Mouse (Mus musculus): Measurements from ENCODE around the gene Hivep2. TPM values are rescaled to one million over a fixed set of nuclear protein-coding genes. Genes with fewer than 3 reads are reported as not detected.
A peak's percentile ranks its signal among the peaks of the same experiment; 100 is the strongest.

Hivep2 gene
- polyA plus RNA-seq, 1 experiment = 18.6 TPM

DNA sequence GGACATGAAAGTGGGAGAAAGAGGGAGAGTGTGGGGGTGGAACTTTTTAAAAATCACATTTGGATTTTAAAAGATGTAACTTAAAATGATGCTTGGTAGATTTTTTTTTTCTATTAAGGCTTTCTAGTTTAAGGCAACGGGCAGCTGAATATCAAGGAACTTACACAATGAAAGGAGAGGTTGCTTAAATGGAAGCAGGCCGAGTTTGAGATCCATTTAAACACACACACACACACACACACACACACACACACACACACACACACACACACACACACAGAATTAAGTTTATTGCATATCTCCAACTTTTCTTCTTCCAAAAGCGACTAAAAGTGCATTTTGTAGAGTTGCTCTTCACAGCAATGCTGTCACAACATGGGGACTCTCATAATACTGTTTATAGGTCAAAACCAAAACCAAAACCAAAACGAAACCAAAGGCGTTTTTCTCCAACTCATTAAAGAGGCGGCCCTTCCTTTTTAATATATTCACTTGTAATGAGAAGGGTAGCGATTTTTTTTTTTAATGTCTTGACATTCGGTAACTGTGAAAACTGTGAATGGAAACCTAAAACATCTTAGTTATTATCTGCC is 1.9 kb upstream of the Hivep2 start:
- TF ChIP-seq CTCF (IDR thresholded peaks at IDR 0.05; ENCODE audit: borderline replicate concordance, extremely low read depth, insufficient read depth, insufficient read length) = no peak
- TF ChIP-seq POLR2A (IDR thresholded peaks at IDR 0.05; ENCODE audit: borderline replicate concordance, extremely low read depth, insufficient read depth, insufficient read length, poor library complexity, severe bottlenecking) = no peak
- DNase-seq (ENCODE audit: low read depth) = no peak

DNA sequence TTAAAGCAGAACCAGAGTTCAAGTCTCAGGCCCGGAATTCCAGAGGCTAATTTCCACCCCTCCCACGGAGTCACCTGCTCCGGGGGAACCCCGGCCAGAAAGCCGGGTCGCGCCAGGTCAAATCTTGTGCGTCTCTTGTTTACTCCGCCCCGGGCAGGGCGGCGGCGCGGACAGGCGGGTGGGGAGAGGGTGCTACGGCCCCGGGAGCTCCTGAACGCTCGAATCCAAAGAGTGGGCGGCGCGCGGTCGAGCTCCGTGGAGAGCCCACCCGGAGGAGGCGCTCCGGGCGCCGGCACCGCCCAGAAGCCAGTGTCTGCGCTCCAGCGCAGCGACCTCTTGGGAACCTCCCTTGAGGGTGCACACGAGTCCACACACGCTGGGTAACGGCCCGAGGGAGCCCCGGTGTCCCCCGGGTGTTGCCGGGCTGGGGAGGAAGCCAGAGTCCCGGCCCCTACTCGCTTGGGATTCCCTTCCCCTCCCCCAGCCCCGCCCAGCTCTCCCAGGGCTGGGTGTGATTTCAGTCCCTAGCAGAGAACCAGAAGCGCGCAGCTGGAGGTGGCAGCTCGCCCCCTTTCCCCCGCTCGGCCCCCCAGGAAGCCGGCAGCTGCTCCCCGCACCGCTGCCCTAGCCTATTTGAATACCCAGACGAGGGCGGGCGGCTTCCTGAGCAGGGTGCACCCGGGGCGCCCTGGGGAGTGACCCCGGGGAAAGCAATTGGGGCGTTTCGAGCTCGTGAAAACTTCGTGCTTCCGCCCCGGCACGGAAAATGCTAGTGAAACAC is 1.2 kb upstream of the Hivep2 start:
- TF ChIP-seq CTCF (IDR thresholded peaks at IDR 0.05; ENCODE audit: borderline replicate concordance, extremely low read depth, insufficient read depth, insufficient read length) (no peak), POLR2A (IDR thresholded peaks at IDR 0.05; ENCODE audit: borderline replicate concordance, extremely low read depth, insufficient read depth, insufficient read length, poor library complexity, severe bottlenecking) (no peak)
- DNase-seq (ENCODE audit: low read depth) = peak; percentile 73

DNA sequence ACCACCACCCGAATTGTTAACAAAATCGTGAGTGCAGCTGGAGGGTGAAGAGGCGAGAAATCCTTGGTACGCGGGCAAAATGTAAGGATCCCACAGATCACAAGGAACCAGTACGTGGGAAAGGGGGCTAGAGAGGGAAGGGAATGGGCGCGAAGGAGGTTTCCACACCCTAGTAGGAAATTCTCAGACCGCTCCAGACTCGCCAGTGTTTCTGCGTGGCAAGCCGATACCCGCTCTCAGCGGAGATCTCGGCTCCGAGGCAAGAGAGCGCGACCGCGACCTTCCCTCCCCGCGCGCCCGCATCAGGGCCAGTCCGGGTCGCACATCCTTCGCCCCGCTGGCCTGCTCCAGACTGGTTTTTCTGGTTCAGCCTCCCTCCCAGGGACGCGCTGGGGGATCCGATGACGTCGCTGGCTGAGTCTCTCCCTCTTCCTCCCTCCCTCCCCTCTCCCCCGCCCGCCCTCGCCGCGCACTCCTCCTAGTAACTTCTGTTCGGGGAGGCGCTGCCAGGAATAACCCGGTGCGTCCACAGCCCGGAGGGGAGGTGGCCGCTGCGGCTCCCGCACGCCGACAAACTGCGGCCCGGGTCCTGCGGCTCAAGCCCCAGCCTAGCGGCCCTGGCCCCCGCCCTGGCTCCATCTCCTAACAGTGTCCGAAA is 430 bp upstream of the Hivep2 start:
- DNase-seq (ENCODE audit: low read depth) = peak; percentile 93
- no peak for TF ChIP-seq CTCF (IDR thresholded peaks at IDR 0.05; ENCODE audit: borderline replicate concordance, extremely low read depth, insufficient read depth, insufficient read length)
- 0 out of 2 replicates have a peak, but pooled peaks have one; percentile 22 for TF ChIP-seq POLR2A (IDR thresholded peaks at IDR 0.05; ENCODE audit: borderline replicate concordance, extremely low read depth, insufficient read depth, insufficient read length, poor library complexity, severe bottlenecking)

DNA sequence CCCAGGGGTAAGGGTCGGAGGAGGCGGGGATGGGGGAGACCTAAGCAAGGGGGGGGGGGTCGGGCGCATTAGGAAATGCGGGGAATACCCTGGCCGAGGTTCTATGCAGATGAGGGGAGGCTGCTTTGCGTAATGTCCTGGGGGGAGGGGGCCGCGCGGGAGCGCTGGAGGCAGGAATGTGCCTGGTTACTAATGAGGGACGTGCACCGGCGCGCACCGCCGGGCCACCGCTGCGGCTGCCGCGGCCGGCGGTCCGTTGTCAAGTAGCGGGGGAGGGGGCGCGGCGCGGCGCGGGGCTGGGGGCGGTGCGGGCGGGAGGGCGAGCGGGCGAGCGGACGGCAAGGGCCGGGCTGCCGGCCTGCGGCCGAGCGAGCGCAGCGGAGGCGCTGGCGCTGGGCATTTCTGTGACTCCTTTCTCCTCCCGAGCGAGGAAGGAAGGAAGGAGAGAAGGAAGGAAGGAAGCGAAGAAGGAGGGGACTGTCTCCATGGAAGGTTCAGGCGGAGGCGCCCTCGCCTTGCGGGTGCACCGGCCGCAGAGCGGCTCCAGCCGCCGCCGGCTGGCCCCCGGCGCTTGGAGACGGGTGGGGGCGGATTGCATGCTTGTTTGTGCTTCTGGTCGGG is 1.1 kb downstream of the Hivep2 start:
- peak; percentile 55 for TF ChIP-seq POLR2A (IDR thresholded peaks at IDR 0.05; ENCODE audit: borderline replicate concordance, extremely low read depth, insufficient read depth, insufficient read length, poor library complexity, severe bottlenecking)
- TF ChIP-seq CTCF (IDR thresholded peaks at IDR 0.05; ENCODE audit: borderline replicate concordance, extremely low read depth, insufficient read depth, insufficient read length) = no peak
- DNase-seq (ENCODE audit: low read depth) = peak; percentile 84

DNA sequence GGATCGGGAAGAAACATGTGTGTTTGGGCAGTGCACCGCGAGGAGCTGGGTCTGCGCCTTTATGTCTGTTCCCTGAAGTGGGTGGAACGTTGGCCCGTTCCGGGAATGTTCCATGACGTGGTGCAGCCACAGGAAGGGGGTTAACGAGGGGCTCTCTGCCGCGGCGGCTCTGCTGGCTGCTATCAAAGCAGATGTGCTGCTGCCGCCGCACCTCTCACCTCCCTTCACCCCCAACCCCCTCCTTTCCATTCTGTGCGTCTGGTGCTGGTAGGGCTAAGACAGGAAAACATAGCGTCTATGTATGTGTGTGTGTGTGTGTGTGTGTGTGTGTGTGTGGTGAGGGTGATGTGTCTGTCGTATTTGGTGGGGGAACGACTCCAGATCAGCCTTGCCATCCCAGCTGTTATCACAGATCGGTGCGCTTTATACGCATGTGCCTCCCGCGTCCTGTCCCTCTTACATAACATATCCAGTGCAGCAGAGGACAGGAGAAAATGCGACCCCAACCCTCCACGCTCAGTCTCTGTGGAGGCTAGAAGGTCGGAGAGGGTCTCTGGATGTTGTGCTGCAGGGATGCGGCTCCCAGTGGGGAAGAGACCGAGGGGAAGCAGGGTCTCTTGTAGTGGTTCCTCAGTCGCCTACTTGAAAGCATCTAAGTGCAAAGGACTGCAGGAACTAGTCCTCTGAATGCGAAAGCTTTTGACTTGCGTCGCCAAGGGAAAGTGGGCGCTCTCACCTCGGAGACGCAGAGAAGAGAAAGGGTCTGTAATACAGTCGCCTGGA is 1.8 kb downstream of the Hivep2 start:
- no peak for TF ChIP-seq CTCF (IDR thresholded peaks at IDR 0.05; ENCODE audit: borderline replicate concordance, extremely low read depth, insufficient read depth, insufficient read length)
- no peak; the same call in 1 of the 2 replicates for TF ChIP-seq POLR2A (IDR thresholded peaks at IDR 0.05; ENCODE audit: borderline replicate concordance, extremely low read depth, insufficient read depth, insufficient read length, poor library complexity, severe bottlenecking)
- DNase-seq (ENCODE audit: low read depth) = peak; percentile 92

DNA sequence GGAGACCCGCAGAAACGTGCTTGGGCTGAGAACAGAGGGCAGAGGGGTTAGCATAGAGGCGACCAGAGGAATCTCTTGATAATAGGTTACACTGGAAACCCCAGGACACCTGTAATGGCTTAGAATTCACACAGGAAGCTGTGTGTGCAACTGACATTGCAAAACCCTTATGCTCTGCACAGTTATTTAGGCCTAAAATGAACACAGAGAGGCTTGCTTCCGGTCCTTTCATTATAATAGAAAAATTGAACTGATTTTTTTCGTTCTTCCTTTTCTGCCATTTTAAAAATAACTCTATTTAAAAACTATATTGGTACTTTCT is 2.3 kb downstream of the Hivep2 start:
- DNase-seq (ENCODE audit: low read depth) = no peak
- TF ChIP-seq CTCF (IDR thresholded peaks at IDR 0.05; ENCODE audit: borderline replicate concordance, extremely low read depth, insufficient read depth, insufficient read length) (no peak), POLR2A (IDR thresholded peaks at IDR 0.05; ENCODE audit: borderline replicate concordance, extremely low read depth, insufficient read depth, insufficient read length, poor library complexity, severe bottlenecking) (no peak)

DNA sequence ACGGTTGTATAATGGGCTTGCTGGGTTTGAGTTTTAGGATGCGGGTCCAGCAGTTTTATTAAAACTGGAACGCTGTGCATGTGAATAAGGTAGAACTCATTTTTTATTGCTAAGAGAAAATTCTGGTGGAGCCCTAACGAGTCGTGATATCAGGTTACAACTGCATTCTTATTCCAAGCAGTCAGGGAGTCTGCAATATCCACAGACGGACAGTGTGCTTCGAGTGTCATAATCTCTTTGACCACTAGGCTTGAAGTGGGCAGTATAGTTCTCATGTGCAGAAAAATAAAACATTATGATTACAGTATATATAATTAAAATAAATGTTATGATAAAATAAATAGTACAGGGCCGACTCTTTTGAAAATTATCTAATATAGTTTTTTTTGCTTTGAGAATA is 3.1 kb downstream of the Hivep2 start:
- TF ChIP-seq POLR2A (IDR thresholded peaks at IDR 0.05; ENCODE audit: borderline replicate concordance, extremely low read depth, insufficient read depth, insufficient read length, poor library complexity, severe bottlenecking) (no peak), CTCF (IDR thresholded peaks at IDR 0.05; ENCODE audit: borderline replicate concordance, extremely low read depth, insufficient read depth, insufficient read length) (peak; percentile 45; the same call in 1 of the 2 replicates)
- peak; percentile 70 for DNase-seq (ENCODE audit: low read depth)

DNA sequence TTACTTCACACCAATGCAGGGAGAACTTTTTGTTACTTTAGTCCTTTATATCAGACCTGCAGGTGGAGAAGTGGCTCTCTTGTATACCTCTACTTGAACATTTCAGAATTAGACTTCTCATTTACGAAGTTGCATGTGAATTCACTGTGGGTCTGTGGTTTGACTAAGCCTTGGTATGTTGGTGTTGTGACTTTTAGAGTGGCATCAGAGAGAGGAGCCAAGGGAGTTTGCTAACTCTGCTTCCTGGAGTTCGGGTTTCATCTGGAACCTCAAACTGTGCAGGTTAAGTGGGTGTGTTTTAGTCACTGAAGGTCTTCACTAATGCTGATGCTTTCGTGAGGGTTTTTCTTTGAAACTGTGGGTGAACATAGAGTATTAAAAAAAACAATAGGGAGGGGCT is 4.4 kb downstream of the Hivep2 start:
- DNase-seq (ENCODE audit: low read depth) = no peak
- no peak for TF ChIP-seq CTCF (IDR thresholded peaks at IDR 0.05; ENCODE audit: borderline replicate concordance, extremely low read depth, insufficient read depth, insufficient read length)
- no peak for TF ChIP-seq POLR2A (IDR thresholded peaks at IDR 0.05; ENCODE audit: borderline replicate concordance, extremely low read depth, insufficient read depth, insufficient read length, poor library complexity, severe bottlenecking)

DNA sequence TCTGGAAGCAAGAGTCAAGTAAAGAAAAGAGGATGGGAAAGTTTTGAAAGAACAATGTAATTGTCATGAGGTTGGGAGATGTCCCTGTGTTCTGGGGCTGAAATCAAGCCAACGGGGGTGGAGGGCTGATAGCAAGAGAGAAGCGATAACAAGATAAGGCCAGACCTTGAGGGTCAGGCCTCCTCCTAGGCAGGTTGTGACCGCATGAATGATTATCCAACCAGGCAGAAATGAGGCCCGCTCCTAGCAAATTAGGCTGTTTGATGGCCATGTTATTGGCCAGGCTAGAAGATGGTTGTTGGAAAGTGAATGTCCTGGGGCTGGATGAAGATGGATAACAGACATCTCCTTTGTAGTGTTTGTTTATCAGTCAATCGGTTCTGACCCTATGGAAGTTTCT is 5.4 kb downstream of the Hivep2 start:
- DNase-seq (ENCODE audit: low read depth) = no peak
- no peak for TF ChIP-seq CTCF (IDR thresholded peaks at IDR 0.05; ENCODE audit: borderline replicate concordance, extremely low read depth, insufficient read depth, insufficient read length)
- TF ChIP-seq POLR2A (IDR thresholded peaks at IDR 0.05; ENCODE audit: borderline replicate concordance, extremely low read depth, insufficient read depth, insufficient read length, poor library complexity, severe bottlenecking) = no peak

DNA sequence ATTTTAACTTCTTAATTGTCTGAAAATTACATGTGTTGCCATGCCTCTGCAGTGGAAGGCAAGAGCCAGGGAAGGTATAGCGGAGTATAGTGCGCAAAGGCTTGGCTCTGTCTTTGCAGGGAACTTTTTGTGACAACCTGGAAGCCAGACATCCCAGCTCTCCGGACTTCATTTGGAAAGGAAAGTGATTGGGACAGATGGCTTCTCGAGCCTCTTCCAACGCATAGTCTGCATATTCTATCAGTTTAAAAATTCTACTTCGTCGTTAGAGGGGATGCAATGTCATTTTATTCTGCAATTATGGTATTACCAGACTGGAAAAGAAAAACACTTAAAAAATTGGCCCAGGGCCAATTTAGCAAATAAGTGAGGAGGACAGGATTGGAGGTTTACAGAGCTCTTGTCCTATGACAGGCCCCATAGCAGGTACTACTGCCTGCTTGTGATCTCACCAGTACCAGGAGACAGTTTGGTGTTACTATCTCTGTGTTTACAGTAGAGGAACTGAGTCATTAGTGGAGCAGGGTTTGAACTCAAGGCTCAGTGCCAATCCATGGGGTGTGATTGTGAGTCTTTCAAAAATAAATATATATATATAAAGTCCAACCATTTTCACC is 7.8 kb downstream of the Hivep2 start:
- peak; percentile 69 for DNase-seq (ENCODE audit: low read depth)
- TF ChIP-seq CTCF (IDR thresholded peaks at IDR 0.05; ENCODE audit: borderline replicate concordance, extremely low read depth, insufficient read depth, insufficient read length) = no peak
- TF ChIP-seq POLR2A (IDR thresholded peaks at IDR 0.05; ENCODE audit: borderline replicate concordance, extremely low read depth, insufficient read depth, insufficient read length, poor library complexity, severe bottlenecking) = no peak
